27 mouse cellular contexts compared by ENCODE assay signal in the genomic region with DNA sequence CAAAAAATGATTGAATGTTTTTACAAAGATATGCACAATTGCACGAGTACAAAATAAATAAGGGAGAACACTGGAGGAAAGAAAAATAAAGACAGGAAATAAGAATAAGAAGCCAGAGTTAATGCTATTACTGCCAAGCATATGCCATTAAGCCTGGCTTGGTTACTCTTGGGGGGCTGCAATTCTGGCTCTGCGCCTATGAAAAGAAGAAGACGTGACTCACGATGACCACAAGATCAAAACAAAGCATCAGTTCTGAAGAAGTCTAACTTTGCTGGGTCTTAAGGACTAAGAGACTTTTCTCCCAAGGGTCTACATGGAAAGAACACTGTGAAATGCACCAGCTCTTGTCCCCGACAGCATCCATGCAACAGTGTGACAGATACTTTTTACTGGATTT.
DNase-seq lines count a peak whose midpoint lies in the region; ATAC-seq and TF ChIP-seq lines count a peak whose summit lies in the region.
"Had no signal": no experiment of that assay in that cellular context is flagged by ENCODE, and none has a peak within 500 bp of the region (broad histone marks: within the 10 kb centered on the region; RNA-seq: fewer than 3 reads in every experiment).

No protein-coding gene starts in this region.

- no peak overlapping the region for H3K4me3 ChIP-seq in embryonic facial prominence, embryonic 14.5 days (ENCODE audit: low read depth, low read length)
- H3K4me3 ChIP-seq in embryonic facial prominence, embryonic 10.5 days, result no peak overlapping the region
- no peak overlapping the region for H3K4me3 ChIP-seq in heart, embryonic 12.5 days
- H3K4me3 ChIP-seq in heart, embryonic 10.5 days, result no peak overlapping the region
- H3K4me3 ChIP-seq in lung, embryonic 14.5 days (ENCODE audit: low read depth, low read length), result no peak overlapping the region
- no peak overlapping the region for H3K4me3 ChIP-seq in lung, adult 2 months (replicated peaks; ENCODE audit: extremely low read depth, low read depth, low read length)
- H3K4me3 ChIP-seq: embryonic facial prominence, embryonic 15.5 days had no signal

- no peak overlapping the region for H3K27ac ChIP-seq in embryonic facial prominence, embryonic 14.5 days (replicated peaks; ENCODE audit: low read depth, low read length)
- no peak overlapping the region for H3K27ac ChIP-seq in embryonic facial prominence, embryonic 10.5 days (replicated peaks)
- H3K27ac ChIP-seq in heart, embryonic 12.5 days (ENCODE audit: poor library complexity, severe bottlenecking), result peak overlapping the region; percentile 27; the same call in 1 of the 2 replicates
- H3K27ac ChIP-seq in heart, embryonic 10.5 days, result no peak overlapping the region
- no peak overlapping the region for H3K27ac ChIP-seq in lung, embryonic 14.5 days (ENCODE audit: low read depth)
- H3K27ac ChIP-seq: embryonic facial prominence, embryonic 15.5 days; hindbrain, embryonic 14.5 days; hindbrain, postnatal 0 days had no signal

- no peak for TF ChIP-seq CTCF in lung, embryonic 14.5 days (IDR thresholded peaks at IDR 0.05; ENCODE audit: low read depth)
- TF ChIP-seq CTCF in lung, adult 2 months (IDR thresholded peaks at IDR 0.05; ENCODE audit: insufficient read depth, low read length), result no peak

- no peak for ATAC-seq in embryonic facial prominence, embryonic 14.5 days (ENCODE audit: low read depth)
- no peak for ATAC-seq in heart, embryonic 12.5 days (ENCODE audit: insufficient number of reproducible peaks, low FRiP score)
- ATAC-seq in lung, embryonic 14.5 days (ENCODE audit: insufficient read depth), result no peak
- ATAC-seq: activated CD4-positive, CD25-positive, alpha-beta regulatory T cell, adult 4 months; CD4-positive, CD25-positive, alpha-beta regulatory T cell, adult 4 months; forebrain, embryonic 14.5 days; forebrain, postnatal 0 days; hindbrain, postnatal 0 days; inflammation-experienced regulatory T-cells, adult 6 months; intestine, embryonic 16.5 days had no signal

- 72% methylated on average over 5 of the region's 5 CpGs for WGBS in embryonic facial prominence, embryonic 14.5 days
- 86% methylated on average over 5 of the region's 5 CpGs for WGBS in embryonic facial prominence, embryonic 10.5 days
- 58% methylated on average over 5 of the region's 5 CpGs for WGBS in heart, embryonic 12.5 days
- 78% methylated on average over 5 of the region's 5 CpGs for WGBS in heart, embryonic 10.5 days
- 54% methylated on average over 5 of the region's 5 CpGs for WGBS in lung, embryonic 14.5 days
- 66% methylated on average over 5 of the region's 5 CpGs for WGBS in lung, adult 2 months

- no peak overlapping the region for H3K9ac ChIP-seq in embryonic facial prominence, embryonic 14.5 days (ENCODE audit: low read depth, low read length)
- no peak overlapping the region for H3K9ac ChIP-seq in heart, embryonic 12.5 days
- no peak overlapping the region for H3K9ac ChIP-seq in lung, embryonic 14.5 days
- H3K9ac ChIP-seq: embryonic facial prominence, embryonic 15.5 days; forebrain, postnatal 0 days; hindbrain, embryonic 14.5 days had no signal

- peaks cover 4% of the 10 kb centered on the region; the same call in 1 of the 2 replicates for H3K9me3 ChIP-seq in embryonic facial prominence, embryonic 14.5 days (ENCODE audit: control insufficient read depth, low read length)
- H3K9me3 ChIP-seq in embryonic facial prominence, embryonic 10.5 days, result 0 out of 2 replicates have a peak, but pooled peaks cover 3% of the 10 kb centered on the region
- 0 out of 2 replicates have a peak, but pooled peaks cover 4% of the 10 kb centered on the region for H3K9me3 ChIP-seq in heart, embryonic 12.5 days (replicated peaks)
- H3K9me3 ChIP-seq in heart, embryonic 10.5 days, result no peaks in the 10 kb centered on the region
- H3K9me3 ChIP-seq in lung, embryonic 14.5 days (ENCODE audit: low read depth, low read length), result no peaks in the 10 kb centered on the region
- H3K9me3 ChIP-seq: embryonic facial prominence, embryonic 15.5 days had no signal

- no peak for TF ChIP-seq POLR2A in lung, adult 2 months (IDR thresholded peaks at IDR 0.05; ENCODE audit: borderline replicate concordance, extremely low read depth, low read depth, low read length)

- H3K36me3 ChIP-seq in embryonic facial prominence, embryonic 14.5 days (ENCODE audit: control insufficient read depth, insufficient read depth, low read length), result no peaks in the 10 kb centered on the region
- H3K36me3 ChIP-seq in embryonic facial prominence, embryonic 10.5 days (replicated peaks), result no peaks in the 10 kb centered on the region
- H3K36me3 ChIP-seq in heart, embryonic 12.5 days, result no peaks in the 10 kb centered on the region
- no peaks in the 10 kb centered on the region for H3K36me3 ChIP-seq in heart, embryonic 10.5 days
- H3K36me3 ChIP-seq in lung, embryonic 14.5 days (ENCODE audit: insufficient read depth), result no peaks in the 10 kb centered on the region
- H3K36me3 ChIP-seq: embryonic facial prominence, embryonic 15.5 days had no signal

- no peak overlapping the region for H3K4me2 ChIP-seq in embryonic facial prominence, embryonic 14.5 days (ENCODE audit: low read depth, low read length)
- no peak overlapping the region for H3K4me2 ChIP-seq in heart, embryonic 12.5 days
- H3K4me2 ChIP-seq in lung, embryonic 14.5 days, result no peak overlapping the region
- H3K4me2 ChIP-seq: embryonic facial prominence, embryonic 15.5 days; hindbrain, embryonic 14.5 days had no signal

- peak; percentile 26 for DNase-seq in embryonic facial prominence, embryonic 14.5 days (ENCODE audit: low spot score)
- no peak for DNase-seq in embryonic facial prominence, embryonic 10.5 days (ENCODE audit: low spot score)
- no peak for DNase-seq in heart, embryonic 10.5 days (ENCODE audit: low spot score)
- DNase-seq in lung, embryonic 14.5 days, result peak; percentile 14
- no peak for DNase-seq in lung, adult 2 months
- DNase-seq in NIH3T3 (ENCODE audit: low read depth) (peak; percentile 83), liver (no peak)
- DNase-seq: adrenal gland, adult 8-10 months; adrenal gland, postnatal 25 days; cerebellum, adult 11-12 months; cerebellum, adult 8-10 months; cerebellum, postnatal 10 days; cerebellum, postnatal 36 days; embryo, embryonic 11 days; forebrain, postnatal 0 days; gastrocnemius, postnatal 25 days; heart, postnatal 10 days; heart, postnatal 4 days had no signal

- H3K27me3 ChIP-seq in embryonic facial prominence, embryonic 14.5 days (replicated peaks; ENCODE audit: control insufficient read depth, insufficient read depth, low read length), result no peaks in the 10 kb centered on the region
- H3K27me3 ChIP-seq in embryonic facial prominence, embryonic 10.5 days (replicated peaks; ENCODE audit: low read depth, poor library complexity, severe bottlenecking), result no peaks in the 10 kb centered on the region
- no peaks in the 10 kb centered on the region for H3K27me3 ChIP-seq in heart, embryonic 12.5 days (replicated peaks)
- H3K27me3 ChIP-seq in heart, embryonic 10.5 days (ENCODE audit: insufficient read depth, poor library complexity, severe bottlenecking), result no peaks in the 10 kb centered on the region
- no peaks in the 10 kb centered on the region for H3K27me3 ChIP-seq in lung, embryonic 14.5 days (ENCODE audit: insufficient read depth, low read length)
- H3K27me3 ChIP-seq: embryonic facial prominence, embryonic 15.5 days had no signal

- H3K4me1 ChIP-seq in embryonic facial prominence, embryonic 14.5 days (ENCODE audit: control insufficient read depth, insufficient read depth, low read length), result no peaks in the 10 kb centered on the region
- H3K4me1 ChIP-seq in embryonic facial prominence, embryonic 10.5 days, result no peaks in the 10 kb centered on the region
- H3K4me1 ChIP-seq in heart, embryonic 12.5 days (replicated peaks), result peaks cover 11% of the 10 kb centered on the region
- H3K4me1 ChIP-seq in heart, embryonic 10.5 days, result peaks cover 7% of the 10 kb centered on the region
- H3K4me1 ChIP-seq in lung, embryonic 14.5 days (ENCODE audit: insufficient read depth), result no peaks in the 10 kb centered on the region; the same call in 1 of the 2 replicates
- H3K4me1 ChIP-seq in lung, adult 2 months (ENCODE audit: control insufficient read depth, insufficient read depth, low read length), result no peaks in the 10 kb centered on the region; the same call in 1 of the 2 replicates
- H3K4me1 ChIP-seq: embryonic facial prominence, embryonic 15.5 days had no signal

Comparison
In these comparisons a context has a peak if more than half of its experiments do, and no peak if none do; other contexts are left out.
1. DNase-seq: peak in embryonic facial prominence, embryonic 14.5 days (single experiment), lung, embryonic 14.5 days (single experiment) and NIH3T3 (single experiment); none in embryonic facial prominence, embryonic 10.5 days (single experiment), heart, embryonic 10.5 days (single experiment), lung, adult 2 months (single experiment) and liver (single experiment).